Mouse (Mus musculus) midbrain, embryonic 11.5 days (tissue): ENCODE measurements around the gene Zfp872. TPM values are rescaled to one million over a fixed set of nuclear protein-coding genes. Genes with fewer than 3 reads are reported as not detected.
"Not testable (repeated sequence)": the region's sequence is repeated elsewhere in the genome, so short reads cannot be mapped to it uniquely, and the experiment has no call there.

Source experiments
- ATAC-seq: fragments of 200-750 bp; cut with Nextera tagmentation; 2 replicates; pipeline ENCODE4 v1.8.0; 2017; ENCODE audit warnings: moderate TSS enrichment, moderate library complexity; ENCODE audit not compliant: low FRiP score
- DNase-seq: peaks from one replicate; pipeline ENCODE4 v3.0.0; 2015; ENCODE audit warnings: low spot score; ENCODE audit errors: missing footprints
- H3K27ac ChIP-seq: fragments of 300-500 bp; sonication (generic); 2 replicates; pipeline ENCODE4 v1.5.1; 2014; ENCODE audit warnings: low read depth, low read length
- H3K27me3 ChIP-seq: fragments of 300-500 bp; sonication (generic); 2 replicates; pipeline ENCODE4 v1.6.1; 2014; ENCODE audit warnings: mild to moderate bottlenecking, low read length, moderate library complexity, mixed read lengths; ENCODE audit not compliant: control insufficient read depth, insufficient read depth
- H3K36me3 ChIP-seq: fragments of 300-500 bp; sonication (generic); 2 replicates; pipeline ENCODE4 v1.6.1; 2014; ENCODE audit warnings: mild to moderate bottlenecking, low read length, moderate library complexity, mixed read lengths; ENCODE audit not compliant: control insufficient read depth, insufficient read depth
- H3K4me1 ChIP-seq: fragments of 300-500 bp; sonication (generic); 2 replicates; pipeline ENCODE4 v1.6.1; 2014; ENCODE audit warnings: low read length; ENCODE audit not compliant: control insufficient read depth, insufficient read depth
- H3K4me2 ChIP-seq: fragments of 300-500 bp; sonication (generic); 2 replicates; pipeline ENCODE4 v1.6.1; 2014; ENCODE audit warnings: mild to moderate bottlenecking, moderate library complexity
- H3K4me3 ChIP-seq: fragments of 300-500 bp; sonication (generic); 2 replicates; pipeline ENCODE4 v1.5.1; 2014; ENCODE audit warnings: low read depth, low read length
- H3K9ac ChIP-seq: fragments of 300-500 bp; sonication (generic); 2 replicates; pipeline ENCODE4 v1.6.1; 2014; ENCODE audit warnings: low read length
- H3K9me3 ChIP-seq: fragments of 300-500 bp; sonication (generic); 2 replicates; pipeline ENCODE4 v1.6.1; 2016; ENCODE audit warnings: low read length; ENCODE audit not compliant: control insufficient read depth
- WGBS: fragments of 180-500 bp; shearing (Covaris S2); extraction: QIAGEN DNeasy Blood & Tissue Kit; methylation state at CpG from one replicate; pipeline ENCODE4 v1.1.7; 2014; 5-methylcytosine and 5-hydroxymethylcytosine counted together
- polyA plus RNA-seq: library from polyadenylated mRNA; unstranded; fragments of >200 nt; fragmentation: Nextera tagmentation; extraction: Ambion mirVana; gene quantifications from 2 replicates; pipeline ENCODE4 v1.2.1, GENCODE M21; 2014

Gene Zfp872
- polyA plus RNA-seq, 1 experiment from 2014 or later, result 0.23 TPM

DNA sequence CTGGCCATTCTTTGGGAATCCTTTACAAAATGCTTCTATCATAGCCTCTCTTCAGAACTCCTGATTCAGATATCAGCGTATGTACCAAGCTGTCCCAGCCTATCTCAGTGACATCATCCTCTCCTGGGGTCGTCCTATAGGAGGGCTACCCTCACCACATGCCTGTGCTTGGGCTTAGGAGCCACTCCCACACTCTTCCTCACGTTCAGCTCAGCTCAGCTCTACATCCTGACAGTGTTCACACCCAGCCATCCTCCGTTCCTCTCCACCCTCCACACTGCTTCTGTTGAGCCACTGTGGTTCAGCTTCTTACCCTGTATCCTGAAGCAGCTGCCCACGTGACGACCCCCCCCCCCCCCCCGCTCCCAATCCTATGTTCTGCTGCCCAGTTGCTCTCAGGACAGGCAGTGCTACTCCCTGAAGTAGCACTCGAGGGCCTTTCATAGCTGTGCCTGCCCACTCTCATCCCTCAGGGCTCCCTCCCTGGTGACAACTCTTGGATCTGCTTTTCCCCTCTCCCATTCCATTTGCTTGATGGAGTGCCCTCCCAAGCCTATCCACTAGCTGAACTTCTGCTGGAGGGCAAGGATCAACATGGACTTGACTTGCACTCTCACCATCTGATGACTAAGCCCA, 30.1 kb downstream of the Zfp872 start:
- DNase-seq (no peak), ATAC-seq (no peak)
- Histone ChIP-seq H3K27me3 (no peaks in the 10 kb centered on the region), H3K4me3 (no peak overlapping the region), H3K9me3 (no peaks in the 10 kb centered on the region), H3K36me3 (no peaks in the 10 kb centered on the region), H3K4me2 (no peak overlapping the region), H3K27ac (no peak overlapping the region), H3K4me1 (no peaks in the 10 kb centered on the region), H3K9ac (no peak overlapping the region)
- WGBS, result 55% methylated on average over 6 of the region's 8 CpGs

DNA sequence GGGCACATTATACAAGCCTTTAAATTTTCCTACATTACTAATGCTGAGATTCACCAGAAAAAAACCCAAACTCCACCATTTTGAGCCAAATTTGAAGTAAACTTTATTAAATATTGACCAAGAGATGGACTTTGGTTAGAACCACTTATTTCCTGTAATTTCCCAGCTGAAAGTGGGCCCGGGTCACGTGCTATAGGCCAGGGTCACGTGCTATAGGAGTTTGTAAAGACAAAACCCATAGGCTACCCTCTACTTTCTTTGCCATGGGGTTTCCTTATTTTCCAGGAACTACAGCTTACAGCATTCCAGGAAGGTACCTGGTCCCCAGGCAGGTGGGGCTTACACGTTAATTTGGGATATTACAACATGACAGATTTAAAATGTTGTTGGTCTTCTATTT, 36.2 kb downstream of the Zfp872 start:
- DNase-seq (no peak), ATAC-seq (no peak)
- H3K4me2 ChIP-seq, result no peak overlapping the region
- no peak overlapping the region for H3K27ac ChIP-seq
- peaks cover 4% of the 10 kb centered on the region; the same call in 1 of the 2 replicates for H3K4me1 ChIP-seq
- no peak overlapping the region for H3K4me3 ChIP-seq
- no peaks in the 10 kb centered on the region for H3K9me3 ChIP-seq
- H3K27me3 ChIP-seq, result no peaks in the 10 kb centered on the region
- no peaks in the 10 kb centered on the region for H3K36me3 ChIP-seq
- WGBS, result 90% methylated on average over 4 of the region's 4 CpGs
- no peak overlapping the region for H3K9ac ChIP-seq

DNA sequence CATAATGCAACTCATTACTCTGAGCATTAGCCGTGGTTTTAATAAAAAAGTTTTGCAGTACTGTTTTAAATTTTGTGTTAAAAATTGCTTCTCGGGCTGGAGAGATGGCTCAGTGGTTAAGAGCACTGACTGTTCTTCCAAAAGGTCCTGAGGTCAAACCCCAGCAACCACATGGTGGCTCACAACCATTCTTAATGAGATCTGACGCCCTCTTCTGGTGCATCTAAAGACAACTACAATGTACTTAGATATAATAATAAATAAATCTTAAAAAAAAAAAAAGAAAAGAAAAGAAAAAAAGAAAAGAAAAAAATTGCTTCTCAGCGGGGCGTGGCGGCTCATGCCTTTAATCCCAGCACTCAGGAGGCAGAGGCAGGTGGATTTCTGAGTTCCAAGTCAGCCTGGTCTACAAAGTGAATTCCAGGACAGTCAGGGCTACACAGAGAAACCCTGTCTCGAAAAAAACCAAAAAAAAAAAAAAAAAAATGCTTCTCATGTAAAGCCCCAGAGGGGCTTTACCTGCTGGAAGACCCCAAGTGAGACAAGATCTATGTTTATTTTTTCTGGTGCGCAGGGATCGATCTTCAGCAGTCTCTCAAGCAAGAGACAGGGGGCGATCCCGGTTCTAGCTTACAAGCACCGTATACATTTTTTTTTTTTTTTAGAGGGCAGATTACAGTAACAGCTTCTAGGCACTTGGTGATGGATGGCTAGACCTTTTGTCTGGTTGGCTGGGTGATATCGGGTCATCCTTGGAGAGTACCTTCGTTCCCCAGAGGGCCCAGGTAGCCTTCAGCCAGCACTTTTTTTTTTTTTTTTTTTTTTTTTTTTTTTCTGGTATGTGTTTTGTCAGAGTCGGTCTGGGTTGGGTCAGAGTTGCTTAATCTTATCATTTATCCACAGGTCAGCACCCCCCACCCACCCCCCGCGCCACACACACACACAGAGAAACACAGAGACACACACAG, 36.9 kb downstream of the Zfp872 start:
- H3K4me3 ChIP-seq, result peak overlapping the region; percentile 70
- no peaks in the 10 kb centered on the region for H3K27me3 ChIP-seq
- DNase-seq, result no peak
- peaks cover 4% of the 10 kb centered on the region; the same call in 1 of the 2 replicates for H3K4me1 ChIP-seq
- peak overlapping the region; percentile 78 for H3K9ac ChIP-seq
- 28% methylated on average over 17 of the region's 17 CpGs for WGBS
- no peaks in the 10 kb centered on the region for H3K36me3 ChIP-seq
- peak overlapping the region; percentile 60 for H3K4me2 ChIP-seq
- no peaks in the 10 kb centered on the region for H3K9me3 ChIP-seq
- peak; percentile 57 for ATAC-seq
- H3K27ac ChIP-seq, result no peak overlapping the region

DNA sequence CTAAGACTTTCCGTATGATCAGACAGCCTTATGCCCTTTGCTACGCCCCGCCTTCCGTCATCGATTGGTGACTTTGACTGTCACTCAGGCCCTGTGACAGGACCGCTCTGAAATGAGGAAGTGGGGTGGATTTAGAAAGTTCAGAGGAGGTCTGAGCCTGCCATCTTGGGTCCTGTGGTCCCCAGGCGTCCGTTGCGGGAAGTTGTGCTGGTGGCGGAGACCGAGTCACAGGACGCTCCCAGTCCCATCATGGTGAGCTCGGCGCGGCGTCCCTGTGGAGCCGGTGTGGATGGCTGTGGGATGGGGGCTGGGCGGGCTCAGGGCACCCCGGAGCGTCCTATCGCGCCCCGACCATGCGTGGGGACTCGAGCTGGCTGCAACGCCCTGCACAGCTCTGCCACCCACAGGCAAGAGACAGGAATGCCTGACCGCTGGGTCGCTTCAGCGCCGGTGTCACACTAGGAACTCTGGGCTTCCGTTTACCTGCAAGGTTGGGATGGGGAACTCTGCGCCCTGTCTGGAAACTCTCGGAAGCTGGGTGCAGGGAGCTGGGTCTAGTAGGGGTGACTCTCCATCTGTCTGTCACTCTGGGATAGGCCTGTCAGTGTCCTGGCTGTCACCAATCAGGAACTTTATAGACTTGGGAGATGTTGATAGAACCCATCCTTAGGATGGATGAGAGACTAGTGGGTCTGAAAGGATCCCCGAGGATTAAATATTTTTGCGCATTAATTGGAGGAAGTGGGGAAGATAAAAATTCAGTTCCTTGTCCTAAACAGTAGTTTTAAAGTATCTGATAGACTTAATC, 37.9 kb downstream of the Zfp872 start, which contains the start of gene Zfp809:
Zfp809 (plus strand) TSS at position 134 of the 808 bp plus-strand sequence.
- Histone ChIP-seq H3K4me2 (peak within 1 kb of the TSS; percentile 60), H3K27me3 (no peaks in the 10 kb centered on the region), H3K27ac (peak within 1 kb of the TSS; percentile 60), H3K36me3 (no peaks in the 10 kb centered on the region), H3K4me1 (peaks cover 4% of the 10 kb centered on the region; the same call in 1 of the 2 replicates), H3K4me3 (peak within 1 kb of the TSS; percentile 70), H3K9me3 (no peaks in the 10 kb centered on the region), H3K9ac (peak within 1 kb of the TSS; percentile 78)
- ATAC-seq (peak; percentile 99), DNase-seq (peak; percentile 100)
- WGBS, result 2% methylated on average over 35 of the region's 35 CpGs

DNA sequence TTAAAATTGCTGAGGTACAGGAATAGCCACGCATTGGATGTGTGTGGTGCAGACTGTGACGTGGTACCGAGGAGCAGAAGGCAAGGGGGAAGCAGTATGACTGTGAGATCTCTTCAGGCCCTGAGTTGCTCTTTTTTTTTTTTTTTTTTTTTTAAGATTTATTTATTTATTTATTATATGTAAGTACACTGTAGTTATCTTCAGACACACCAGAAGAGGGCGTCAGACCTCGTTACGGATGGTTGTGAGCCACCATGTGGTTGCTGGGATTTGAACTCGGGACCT, 38.4 kb downstream of the Zfp872 start:
- Histone ChIP-seq H3K4me3 (peak overlapping the region; percentile 70), H3K4me2 (peak overlapping the region; percentile 60)
- WGBS, result 77% methylated on average over 7 of the region's 7 CpGs
- H3K36me3 ChIP-seq, DNase-seq, H3K9me3 ChIP-seq, H3K27me3 ChIP-seq, H3K4me1 ChIP-seq, ATAC-seq, H3K9ac ChIP-seq, H3K27ac ChIP-seq: not testable (repeated sequence)

DNA sequence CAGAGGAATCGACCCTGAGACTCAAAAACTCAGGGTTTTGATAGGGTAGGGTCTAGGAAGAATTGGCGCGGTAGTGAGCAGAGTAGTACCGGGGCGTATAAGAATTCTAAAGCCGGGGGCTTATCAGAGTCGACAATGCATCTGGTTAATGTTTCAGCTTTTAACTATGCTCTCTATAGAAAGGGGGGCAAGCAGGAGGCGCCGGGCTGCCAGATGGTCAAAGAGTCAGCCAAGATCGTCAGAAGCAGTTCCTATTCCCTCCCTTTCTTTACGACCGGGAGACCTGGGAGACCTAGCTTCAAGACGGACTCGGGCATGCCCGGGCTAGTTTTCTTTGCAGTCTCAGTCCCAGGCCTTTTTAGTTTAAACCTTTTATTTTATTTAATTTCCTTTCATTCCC, 39.0 kb downstream of the Zfp872 start:
- no peaks in the 10 kb centered on the region for H3K36me3 ChIP-seq
- H3K27me3 ChIP-seq, result no peaks in the 10 kb centered on the region
- ATAC-seq (no peak), DNase-seq (no peak)
- 95% methylated on average over 15 of the region's 15 CpGs for WGBS
- no peaks in the 10 kb centered on the region for H3K9me3 ChIP-seq
- H3K4me1 ChIP-seq, result peaks cover 4% of the 10 kb centered on the region; the same call in 1 of the 2 replicates
- H3K9ac ChIP-seq, result no peak overlapping the region
- no peak overlapping the region for H3K4me3 ChIP-seq
- no peak overlapping the region for H3K4me2 ChIP-seq
- H3K27ac ChIP-seq, result no peak overlapping the region

DNA sequence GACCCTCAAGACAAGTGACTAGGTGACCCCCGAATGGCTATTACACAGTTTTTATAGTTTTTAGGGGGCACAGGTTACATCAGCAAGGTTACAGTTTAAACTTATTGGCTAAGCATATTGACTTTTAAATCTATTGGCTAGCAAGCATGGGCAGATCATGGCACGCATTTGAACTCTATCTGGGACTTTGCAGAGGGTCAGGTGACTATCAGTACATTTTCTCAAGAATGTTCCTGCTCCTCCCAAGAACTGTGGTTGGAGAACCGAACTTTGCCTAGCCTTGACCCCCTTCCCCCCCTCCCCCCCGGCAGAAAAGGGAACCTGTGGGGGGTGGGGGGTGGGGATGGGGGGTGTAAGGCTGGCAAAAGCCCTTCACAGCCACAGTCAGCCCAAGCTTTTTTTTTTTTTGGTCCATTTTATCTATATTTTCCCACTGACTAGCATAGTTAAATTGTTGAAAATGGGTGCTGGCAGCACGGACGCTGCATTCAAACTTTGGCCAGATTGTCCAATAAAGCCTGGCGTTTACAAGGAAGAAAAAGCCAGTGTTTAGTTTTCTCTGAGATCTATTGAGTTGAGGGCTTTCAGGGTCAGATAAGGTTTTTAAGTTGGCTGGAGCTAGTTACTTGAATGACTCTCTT, 41.6 kb downstream of the Zfp872 start:
- no peak overlapping the region for H3K9ac ChIP-seq
- no peak overlapping the region for H3K4me2 ChIP-seq
- H3K9me3 ChIP-seq, result no peaks in the 10 kb centered on the region
- no peak overlapping the region for H3K4me3 ChIP-seq
- 88% methylated on average over 7 of the region's 7 CpGs for WGBS
- no peak overlapping the region for H3K27ac ChIP-seq
- no peak for DNase-seq
- H3K27me3 ChIP-seq, result no peaks in the 10 kb centered on the region
- H3K36me3 ChIP-seq, result no peaks in the 10 kb centered on the region
- ATAC-seq, result no peak
- H3K4me1 ChIP-seq, result peaks cover 4% of the 10 kb centered on the region; the same call in 1 of the 2 replicates

DNA sequence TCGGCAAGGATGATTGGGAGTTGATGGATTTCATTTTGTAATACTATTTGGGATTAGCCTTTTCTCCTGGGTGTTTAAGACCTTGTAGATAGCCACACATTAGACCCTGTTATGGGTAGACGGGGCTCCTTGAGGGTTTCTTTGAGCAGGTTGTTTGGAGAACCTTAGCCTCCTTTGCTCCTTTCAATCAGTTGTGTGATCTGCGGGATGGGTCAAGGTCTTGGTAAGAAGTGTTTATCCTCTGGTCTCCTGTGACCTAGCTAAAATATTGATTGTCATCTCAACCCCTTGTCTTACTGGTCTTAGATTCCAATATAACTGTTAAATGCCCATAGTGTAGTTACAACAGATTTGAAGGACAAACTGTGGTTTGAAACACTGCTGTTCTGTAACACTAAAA, 42.2 kb downstream of the Zfp872 start:
- H3K4me1 ChIP-seq, result peaks cover 4% of the 10 kb centered on the region; the same call in 1 of the 2 replicates
- no peak overlapping the region for H3K27ac ChIP-seq
- no peaks in the 10 kb centered on the region for H3K9me3 ChIP-seq
- no peak for DNase-seq
- no peak overlapping the region for H3K4me3 ChIP-seq
- peaks cover under 1% of the 10 kb centered on the region; the same call in 1 of the 2 replicates for H3K36me3 ChIP-seq
- H3K27me3 ChIP-seq, result no peaks in the 10 kb centered on the region
- H3K4me2 ChIP-seq, result no peak overlapping the region
- no peak for ATAC-seq
- H3K9ac ChIP-seq, result no peak overlapping the region
- WGBS, result 93% methylated on average over 3 of the region's 3 CpGs
